Mouse (Mus musculus): ENCODE data around the gene Trabd2b. TPM values are rescaled to one million over a fixed set of nuclear protein-coding genes. Genes with fewer than 3 reads are reported as not detected.

Trabd2b gene
- polyA plus RNA-seq, 1 experiment from 2014 or later = 0.59 TPM

- Histone ChIP-seq H3K27ac (no peak overlapping the region), H3K9me3 (no peaks in the 10 kb centered on the region), H3K36me3 (no peaks in the 10 kb centered on the region), H3K27me3 (peaks cover 80% of the 10 kb centered on the region), H3K4me2 (no peak overlapping the region), H3K4me1 (replicated peaks) (no peaks in the 10 kb centered on the region), H3K9ac (replicated peaks) (no peak overlapping the region), H3K4me3 (replicated peaks) (no peak overlapping the region)
- 26% methylated on average over 5 of the region's 5 CpGs for WGBS
- ATAC-seq (ENCODE audit: insufficient number of reproducible peaks, insufficient read depth, low FRiP score, low TSS enrichment, low read depth) = no peak
Observed at GRCm38 (mm10) chr4:114635889-114636288, 229.4 kb downstream of the Trabd2b start.

DNA sequence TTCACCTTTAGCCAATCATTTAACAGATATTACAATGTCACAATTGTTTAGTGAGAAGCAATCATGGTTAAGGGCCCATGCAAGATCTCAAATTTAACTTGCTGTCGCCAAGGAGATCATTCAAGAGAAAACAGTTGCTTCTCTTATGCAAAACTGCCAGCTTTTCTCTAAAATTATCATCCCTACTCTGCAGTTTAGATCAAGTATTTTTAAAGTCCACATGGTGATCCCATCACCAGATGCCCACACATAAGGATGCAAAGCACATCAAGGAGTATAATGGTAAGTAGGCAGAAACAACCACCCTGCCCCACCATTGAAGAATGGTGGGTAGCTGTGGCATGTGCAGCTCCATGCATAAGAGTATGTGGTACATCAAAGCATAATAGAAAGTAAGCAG, 229.8 kb downstream of the Trabd2b start:
- H3K9ac ChIP-seq (replicated peaks) = no peak overlapping the region
- H3K4me2 ChIP-seq = no peak overlapping the region
- no peak overlapping the region for H3K4me3 ChIP-seq (replicated peaks)
- 89% methylated on average over 1 of the region's 1 CpGs for WGBS
- H3K4me1 ChIP-seq (replicated peaks) = no peaks in the 10 kb centered on the region
- no peak for ATAC-seq (ENCODE audit: insufficient number of reproducible peaks, insufficient read depth, low FRiP score, low TSS enrichment, low read depth)
- no peaks in the 10 kb centered on the region for H3K36me3 ChIP-seq
- H3K27me3 ChIP-seq = peaks cover 78% of the 10 kb centered on the region
- no peak overlapping the region for H3K27ac ChIP-seq
- H3K9me3 ChIP-seq = no peaks in the 10 kb centered on the region

- ATAC-seq (ENCODE audit: insufficient number of reproducible peaks, insufficient read depth, low FRiP score, low TSS enrichment, low read depth) = no peak
- no peaks in the 10 kb centered on the region for H3K9me3 ChIP-seq
- no peak overlapping the region for H3K9ac ChIP-seq (replicated peaks)
- H3K27ac ChIP-seq = no peak overlapping the region
- H3K36me3 ChIP-seq = no peaks in the 10 kb centered on the region
- no peak overlapping the region for H3K4me3 ChIP-seq (replicated peaks)
- peaks cover 77% of the 10 kb centered on the region for H3K27me3 ChIP-seq
- no peak overlapping the region for H3K4me2 ChIP-seq
- no peaks in the 10 kb centered on the region for H3K4me1 ChIP-seq (replicated peaks)
- WGBS = 7% methylated on average over 3 of the region's 3 CpGs
Observed at GRCm38 (mm10) chr4:114637120-114637519, 230.6 kb downstream of the Trabd2b start.

DNA sequence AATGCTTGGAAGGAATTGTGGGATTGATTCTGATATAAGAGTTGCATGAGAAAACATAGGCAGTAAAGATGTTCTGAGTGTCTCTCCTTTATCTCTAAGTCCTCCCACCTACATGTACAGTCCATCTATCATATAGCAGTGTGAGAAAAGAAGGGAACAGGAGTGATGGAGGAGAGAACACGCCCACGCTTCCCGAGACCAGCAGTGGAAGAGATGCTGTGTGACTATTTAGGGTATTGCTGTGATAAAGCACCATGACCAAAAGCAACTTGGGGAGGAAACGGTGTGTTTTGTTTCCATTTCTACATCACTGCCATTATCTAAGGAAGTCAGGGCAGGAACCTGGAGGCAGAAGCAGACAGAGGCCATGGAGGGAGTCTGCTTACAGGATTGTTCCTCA, 235.9 kb downstream of the Trabd2b start:
- H3K27ac ChIP-seq = no peak overlapping the region
- peaks cover 83% of the 10 kb centered on the region for H3K27me3 ChIP-seq
- no peak overlapping the region for H3K9ac ChIP-seq (replicated peaks)
- ATAC-seq (ENCODE audit: insufficient number of reproducible peaks, insufficient read depth, low FRiP score, low TSS enrichment, low read depth) = no peak
- H3K9me3 ChIP-seq = no peaks in the 10 kb centered on the region
- peaks cover 16% of the 10 kb centered on the region for H3K4me1 ChIP-seq (replicated peaks)
- H3K4me2 ChIP-seq = no peak overlapping the region
- 88% methylated on average over 4 of the region's 4 CpGs for WGBS
- no peak overlapping the region for H3K4me3 ChIP-seq (replicated peaks)
- no peaks in the 10 kb centered on the region for H3K36me3 ChIP-seq

GRCm38 (mm10) chr4:114643679-114644208, 237.2 kb downstream of the Trabd2b start:
- no peaks in the 10 kb centered on the region for H3K36me3 ChIP-seq
- peaks cover 19% of the 10 kb centered on the region for H3K4me1 ChIP-seq (replicated peaks)
- ATAC-seq (ENCODE audit: insufficient number of reproducible peaks, insufficient read depth, low FRiP score, low TSS enrichment, low read depth) = no peak
- 41% methylated on average over 20 of the region's 20 CpGs for WGBS
- peaks cover 89% of the 10 kb centered on the region for H3K27me3 ChIP-seq
- H3K4me2 ChIP-seq = no peak overlapping the region
- H3K4me3 ChIP-seq (replicated peaks) = no peak overlapping the region
- no peak overlapping the region for H3K9ac ChIP-seq (replicated peaks)
- no peak overlapping the region for H3K27ac ChIP-seq
- H3K9me3 ChIP-seq = no peaks in the 10 kb centered on the region

GRCm38 (mm10) chr4:114645341-114645740, 238.8 kb downstream of the Trabd2b start:
- H3K4me2 ChIP-seq = no peak overlapping the region
- no peak overlapping the region for H3K9ac ChIP-seq (replicated peaks)
- no peak overlapping the region for H3K27ac ChIP-seq
- H3K9me3 ChIP-seq = no peaks in the 10 kb centered on the region
- H3K4me3 ChIP-seq (replicated peaks) = no peak overlapping the region
- no peaks in the 10 kb centered on the region for H3K36me3 ChIP-seq
- ATAC-seq (ENCODE audit: insufficient number of reproducible peaks, insufficient read depth, low FRiP score, low TSS enrichment, low read depth) = no peak
- H3K27me3 ChIP-seq = peaks cover 89% of the 10 kb centered on the region
- peaks cover 21% of the 10 kb centered on the region for H3K4me1 ChIP-seq (replicated peaks)

DNA sequence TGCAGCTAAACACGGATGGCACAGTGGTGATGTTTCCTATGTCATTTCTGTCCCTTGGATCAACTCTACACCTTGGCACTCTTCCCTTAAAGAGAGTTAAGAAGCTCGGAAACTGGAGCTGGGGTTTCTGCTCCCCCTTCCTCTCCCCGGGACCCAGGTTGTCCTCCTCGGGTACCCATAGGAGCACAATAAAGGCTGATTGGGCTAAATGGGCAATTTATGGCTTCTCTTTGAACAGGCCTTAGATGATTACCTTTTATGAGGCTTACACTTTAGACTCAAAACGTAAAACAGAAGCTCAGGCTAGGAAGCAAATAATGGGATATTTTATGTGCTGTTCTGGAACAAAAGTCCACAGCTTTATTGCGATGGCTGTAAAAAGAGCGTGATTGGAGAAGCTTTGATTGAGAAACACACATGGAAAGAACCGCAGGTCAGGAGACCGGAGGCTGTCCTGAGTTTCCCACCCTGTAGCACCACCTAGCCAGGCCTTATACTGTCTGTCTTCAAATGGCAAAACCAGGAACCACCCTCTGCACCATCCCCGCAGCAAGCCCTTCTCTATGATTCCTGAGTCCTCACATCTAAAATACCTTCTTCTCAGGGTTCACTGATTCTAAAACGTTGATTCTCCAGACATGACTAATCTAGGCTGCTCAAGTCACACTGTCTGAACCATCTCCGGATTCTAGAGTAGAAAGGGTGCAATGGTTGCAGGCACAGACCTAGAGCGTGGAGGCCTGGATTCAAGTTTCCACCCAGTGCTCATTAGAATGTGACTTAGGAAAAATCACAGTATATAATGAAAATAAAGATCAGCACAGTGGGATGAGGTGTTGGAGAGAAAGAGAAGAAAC, 240.5 kb downstream of the Trabd2b start:
- Histone ChIP-seq H3K4me3 (replicated peaks) (no peak overlapping the region), H3K9me3 (no peaks in the 10 kb centered on the region), H3K4me2 (no peak overlapping the region), H3K36me3 (no peaks in the 10 kb centered on the region), H3K9ac (replicated peaks) (no peak overlapping the region), H3K27me3 (peaks cover 94% of the 10 kb centered on the region), H3K27ac (no peak overlapping the region), H3K4me1 (replicated peaks) (peaks cover 21% of the 10 kb centered on the region)
- 23% methylated on average over 13 of the region's 13 CpGs for WGBS
- no peak for ATAC-seq (ENCODE audit: insufficient number of reproducible peaks, insufficient read depth, low FRiP score, low TSS enrichment, low read depth)

DNA sequence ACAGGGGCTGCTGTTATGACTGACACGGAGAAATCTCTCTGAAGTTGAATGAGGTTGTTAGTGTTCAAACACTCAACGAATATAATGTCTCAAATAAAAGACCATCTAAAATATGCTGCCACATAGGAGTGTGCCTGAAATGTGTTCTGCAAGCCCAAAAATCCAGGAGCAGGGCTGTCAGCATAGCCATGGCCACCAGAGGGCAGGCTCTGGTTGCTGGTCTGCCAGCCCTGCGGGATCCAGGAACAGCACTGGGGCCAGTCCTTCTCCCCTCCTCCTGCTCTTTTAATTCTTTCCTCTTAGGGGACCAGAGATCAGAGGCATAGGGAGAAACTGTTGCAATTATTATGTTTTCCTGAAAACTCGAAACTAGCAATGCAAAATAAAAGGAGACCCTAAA, 241.2 kb downstream of the Trabd2b start:
- H3K9ac ChIP-seq (replicated peaks) = no peak overlapping the region
- peaks cover 91% of the 10 kb centered on the region for H3K27me3 ChIP-seq
- H3K4me1 ChIP-seq (replicated peaks) = peaks cover 21% of the 10 kb centered on the region
- H3K4me2 ChIP-seq = no peak overlapping the region
- WGBS = 4% methylated on average over 4 of the region's 4 CpGs
- no peak overlapping the region for H3K27ac ChIP-seq
- no peaks in the 10 kb centered on the region for H3K9me3 ChIP-seq
- H3K4me3 ChIP-seq (replicated peaks) = no peak overlapping the region
- H3K36me3 ChIP-seq = no peaks in the 10 kb centered on the region
- peak; percentile 8; the same call in 1 of the 2 replicates for ATAC-seq (ENCODE audit: insufficient number of reproducible peaks, insufficient read depth, low FRiP score, low TSS enrichment, low read depth)

GRCm38 (mm10) chr4:114648532-114649074, 242.1 kb downstream of the Trabd2b start:
- WGBS = 11% methylated on average over 28 of the region's 28 CpGs
- Histone ChIP-seq H3K9me3 (no peaks in the 10 kb centered on the region), H3K4me1 (replicated peaks) (peaks cover 21% of the 10 kb centered on the region), H3K4me2 (peak overlapping the region; percentile 16; the same call in 1 of the 2 replicates), H3K4me3 (replicated peaks) (0 out of 2 replicates have a peak overlapping the region, but pooled peaks have one; percentile 9), H3K27ac (no peak overlapping the region), H3K27me3 (peaks cover 90% of the 10 kb centered on the region), H3K36me3 (no peaks in the 10 kb centered on the region), H3K9ac (replicated peaks) (no peak overlapping the region)
- ATAC-seq (ENCODE audit: insufficient number of reproducible peaks, insufficient read depth, low FRiP score, low TSS enrichment, low read depth) = no peak; the same call in 1 of the 2 replicates

GRCm38 (mm10) chr4:114650551-114650950, 244.0 kb downstream of the Trabd2b start:
- Histone ChIP-seq H3K9me3 (no peaks in the 10 kb centered on the region), H3K36me3 (no peaks in the 10 kb centered on the region), H3K27ac (no peak overlapping the region), H3K27me3 (peaks cover 71% of the 10 kb centered on the region), H3K4me1 (replicated peaks) (peaks cover 21% of the 10 kb centered on the region), H3K4me2 (no peak overlapping the region), H3K4me3 (replicated peaks) (no peak overlapping the region), H3K9ac (replicated peaks) (no peak overlapping the region)
- ATAC-seq (ENCODE audit: insufficient number of reproducible peaks, insufficient read depth, low FRiP score, low TSS enrichment, low read depth) = no peak
- 65% methylated on average over 6 of the region's 6 CpGs for WGBS

GRCm38 (mm10) chr4:114651007-114651406, 244.5 kb downstream of the Trabd2b start:
- no peak overlapping the region for H3K9ac ChIP-seq (replicated peaks)
- H3K27ac ChIP-seq = no peak overlapping the region
- H3K4me2 ChIP-seq = no peak overlapping the region
- peaks cover 67% of the 10 kb centered on the region for H3K27me3 ChIP-seq
- no peaks in the 10 kb centered on the region for H3K36me3 ChIP-seq
- no peaks in the 10 kb centered on the region for H3K9me3 ChIP-seq
- no peak overlapping the region for H3K4me3 ChIP-seq (replicated peaks)
- H3K4me1 ChIP-seq (replicated peaks) = peaks cover 18% of the 10 kb centered on the region
- 30% methylated on average over 3 of the region's 3 CpGs for WGBS
- ATAC-seq (ENCODE audit: insufficient number of reproducible peaks, insufficient read depth, low FRiP score, low TSS enrichment, low read depth) = no peak
